Mouse (Mus musculus): ENCODE results near the gene 4933403O08Rik.

Gene 4933403O08Rik

GRCm38 (mm10) chrX:112238749-112239148 lies at the start of gene 4933403O08Rik:
4933403O08Rik (plus strand) TSS chrX:112239049.
- no peak for DNase-seq (ENCODE audit: low spot score in 2 of 2)

- DNase-seq (ENCODE audit: low spot score in 2 of 2), result no peak
These were observed 4.1 kb downstream of the 4933403O08Rik start for GRCm38 (mm10) chrX:112242916-112243315.

- DNase-seq (ENCODE audit: low spot score in 2 of 2), result no peak
These were observed 16.7 kb downstream of the 4933403O08Rik start for GRCm38 (mm10) chrX:112255513-112255912.

- no peak for DNase-seq (ENCODE audit: low spot score in 2 of 2)
These were observed 34.7 kb downstream of the 4933403O08Rik start for GRCm38 (mm10) chrX:112273550-112273949.
